Mouse (Mus musculus): ENCODE measurements around the gene Mrps15. TPM values are rescaled to one million over a fixed set of nuclear protein-coding genes. Genes with fewer than 3 reads are reported as not detected.
A peak's percentile ranks its signal among the peaks of the same experiment; 100 is the strongest.
"Not testable (repeated sequence)": the region's sequence is repeated elsewhere in the genome, so short reads cannot be mapped to it uniquely, and the experiment has no call there.

Mrps15 gene
- polyA plus RNA-seq, 1 experiment from 2014 or later, result 151 TPM

DNA sequence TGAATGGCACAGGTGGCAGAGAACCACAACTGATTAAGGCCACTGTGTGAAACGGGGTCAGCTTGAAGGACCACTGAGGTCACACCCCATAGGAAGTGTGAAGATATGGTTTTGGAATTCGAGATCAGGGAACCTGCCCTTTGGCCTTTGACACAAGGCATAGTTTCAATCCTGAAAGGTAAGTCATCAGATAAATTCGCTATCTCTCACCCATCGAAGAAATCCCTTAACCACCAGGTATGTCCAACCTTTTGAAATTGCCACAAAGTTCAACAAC is 44.1 kb downstream of the Mrps15 start:
- ATAC-seq, result no peak
- 67% methylated on average over 4 of the region's 4 CpGs for WGBS
- no peak overlapping the region for H3K4me3 ChIP-seq (ENCODE audit: low read length)
- H3K27me3 ChIP-seq (replicated peaks; ENCODE audit: control insufficient read depth, insufficient read depth, low read length), result no peaks in the 10 kb centered on the region
- no peak overlapping the region for H3K27ac ChIP-seq (ENCODE audit: low read length)
- no peaks in the 10 kb centered on the region for H3K9me3 ChIP-seq (ENCODE audit: control insufficient read depth, low read length)
- peaks cover 4% of the 10 kb centered on the region for H3K4me1 ChIP-seq (ENCODE audit: control insufficient read depth, insufficient read depth, low read length)
- H3K4me2 ChIP-seq (ENCODE audit: low read depth, low read length), result no peak overlapping the region
- no peaks in the 10 kb centered on the region for H3K36me3 ChIP-seq (ENCODE audit: control insufficient read depth, insufficient read depth, low read length)
- no peak overlapping the region for H3K9ac ChIP-seq (ENCODE audit: low read depth, low read length)

- H3K27ac ChIP-seq (ENCODE audit: low read length), result no peak overlapping the region
- no peaks in the 10 kb centered on the region for H3K9me3 ChIP-seq (ENCODE audit: control insufficient read depth, low read length)
- H3K9ac ChIP-seq (ENCODE audit: low read depth, low read length), result no peak overlapping the region
- no peak for ATAC-seq
- H3K4me3 ChIP-seq (ENCODE audit: low read length), result no peak overlapping the region
- no peak overlapping the region for H3K4me2 ChIP-seq (ENCODE audit: low read depth, low read length)
- 78% methylated on average over 8 of the region's 8 CpGs for WGBS
- H3K27me3 ChIP-seq (replicated peaks; ENCODE audit: control insufficient read depth, insufficient read depth, low read length), result no peaks in the 10 kb centered on the region
- H3K4me1 ChIP-seq (ENCODE audit: control insufficient read depth, insufficient read depth, low read length), result peaks cover 4% of the 10 kb centered on the region; the same call in 1 of the 2 replicates
- H3K36me3 ChIP-seq (ENCODE audit: control insufficient read depth, insufficient read depth, low read length), result no peaks in the 10 kb centered on the region
These were observed 45.1 kb downstream of the Mrps15 start for GRCm38 (mm10) chr4:126091873-126092272.

DNA sequence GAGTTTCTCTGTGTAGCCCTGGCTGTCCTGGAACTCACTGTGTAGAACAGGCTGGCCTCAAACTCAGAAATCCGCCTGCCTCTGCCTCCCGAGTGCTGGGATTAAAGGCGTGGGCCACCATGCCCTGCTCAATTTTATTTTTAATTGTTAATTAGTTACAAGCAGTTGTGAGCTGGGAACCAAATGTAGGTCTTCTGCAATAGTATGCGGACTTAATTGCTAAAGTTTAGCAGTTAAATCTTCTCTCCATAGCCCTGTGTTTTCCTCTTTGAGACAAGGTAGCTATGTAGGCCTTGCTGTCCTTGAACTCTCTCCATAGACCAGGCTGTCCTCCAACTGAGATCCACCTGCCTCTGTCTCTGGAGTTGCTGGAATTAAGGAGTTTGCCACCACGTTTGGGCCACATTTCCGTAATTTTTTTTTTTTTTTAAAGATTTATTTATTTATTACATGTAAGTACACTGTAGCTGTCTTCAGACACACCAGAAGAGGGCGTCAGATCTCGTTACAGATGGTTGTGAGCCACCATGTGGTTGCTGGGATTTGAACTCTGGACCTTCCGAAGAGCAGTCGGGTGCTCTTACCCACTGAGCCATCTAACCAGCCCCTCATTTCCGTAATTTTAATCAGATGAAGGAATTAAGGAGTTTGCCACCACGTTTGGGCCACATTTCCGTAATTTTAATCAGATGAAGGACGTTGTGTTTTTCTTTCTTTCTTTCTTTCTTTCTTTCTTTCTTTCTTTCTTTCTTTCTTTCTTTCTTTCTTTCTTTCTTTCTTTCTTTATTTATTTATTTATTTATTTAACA is 49.1 kb downstream of the Mrps15 start:
- 0 out of 2 replicates have a peak, but pooled peaks have one; percentile 18 for ATAC-seq
- H3K9me3 ChIP-seq (ENCODE audit: control insufficient read depth, low read length); H3K27ac ChIP-seq (ENCODE audit: low read length); H3K36me3 ChIP-seq (ENCODE audit: control insufficient read depth, insufficient read depth, low read length); H3K4me3 ChIP-seq (ENCODE audit: low read length); H3K4me1 ChIP-seq (ENCODE audit: control insufficient read depth, insufficient read depth, low read length); H3K9ac ChIP-seq (ENCODE audit: low read depth, low read length); H3K27me3 ChIP-seq (replicated peaks; ENCODE audit: control insufficient read depth, insufficient read depth, low read length): not testable (repeated sequence)
- peak overlapping the region; percentile 63; the same call in 1 of the 2 replicates for H3K4me2 ChIP-seq (ENCODE audit: low read depth, low read length)
- WGBS, result 59% methylated on average over 14 of the region's 14 CpGs

DNA sequence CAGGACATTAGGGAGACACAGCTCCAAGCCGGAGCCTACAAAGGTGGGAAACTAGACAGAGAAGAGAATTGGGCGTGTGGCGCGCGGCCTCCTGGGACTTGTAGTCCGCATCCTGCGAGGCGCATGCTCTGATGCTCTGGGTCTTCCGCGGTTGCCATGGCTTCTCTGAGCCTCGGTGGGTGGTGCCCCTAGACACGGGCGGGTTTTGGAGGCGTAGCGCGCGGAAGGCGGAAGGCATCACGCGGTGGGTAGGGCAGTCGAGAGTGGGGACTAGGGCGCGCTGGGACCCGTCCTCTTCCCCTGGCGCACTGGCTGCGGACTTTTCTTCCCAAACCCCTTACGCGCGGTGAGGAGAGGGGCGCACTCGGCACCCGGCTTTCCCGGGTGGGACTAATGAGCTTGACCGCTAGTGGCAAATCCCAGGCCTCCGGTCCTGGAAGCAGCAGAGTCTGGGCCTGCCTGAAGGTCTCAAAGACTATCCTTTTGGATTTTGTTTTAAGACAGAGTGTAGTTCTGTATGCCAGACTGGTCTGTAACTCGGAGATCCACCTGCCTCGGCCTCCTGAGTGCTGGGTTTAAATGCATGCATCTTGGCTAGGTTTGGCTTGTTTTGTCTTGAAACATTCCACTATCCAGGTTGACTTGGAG is 49.9 kb downstream of the Mrps15 start, which contains the start of gene Lsm10:
Gene Lsm10 (plus strand): TSS at position 160 of the 648 bp plus-strand sequence.
- peak within 1 kb of the TSS; percentile 76 for H3K9ac ChIP-seq (ENCODE audit: low read depth, low read length)
- WGBS, result 2% methylated on average over 37 of the region's 37 CpGs
- H3K36me3 ChIP-seq (ENCODE audit: control insufficient read depth, insufficient read depth, low read length), result no peaks in the 10 kb centered on the region; the same call in 1 of the 2 replicates
- peak; percentile 99 for ATAC-seq
- H3K4me2 ChIP-seq (ENCODE audit: low read depth, low read length), result peak within 1 kb of the TSS; percentile 63
- peak within 1 kb of the TSS; percentile 55; the same call in 1 of the 2 replicates for H3K27ac ChIP-seq (ENCODE audit: low read length)
- no peaks in the 10 kb centered on the region for H3K9me3 ChIP-seq (ENCODE audit: control insufficient read depth, low read length)
- H3K4me3 ChIP-seq (ENCODE audit: low read length), result peak within 1 kb of the TSS; percentile 71
- H3K4me1 ChIP-seq (ENCODE audit: control insufficient read depth, insufficient read depth, low read length), result 0 out of 2 replicates have a peak, but pooled peaks cover 3% of the 10 kb centered on the region
- no peaks in the 10 kb centered on the region for H3K27me3 ChIP-seq (replicated peaks; ENCODE audit: control insufficient read depth, insufficient read depth, low read length)

- H3K9me3 ChIP-seq (ENCODE audit: control insufficient read depth, low read length), result no peaks in the 10 kb centered on the region
- ATAC-seq, result no peak
- no peak overlapping the region for H3K27ac ChIP-seq (ENCODE audit: low read length)
- no peak overlapping the region for H3K4me2 ChIP-seq (ENCODE audit: low read depth, low read length)
- H3K4me3 ChIP-seq (ENCODE audit: low read length), result no peak overlapping the region
- H3K36me3 ChIP-seq (ENCODE audit: control insufficient read depth, insufficient read depth, low read length), result no peaks in the 10 kb centered on the region; the same call in 1 of the 2 replicates
- WGBS, result 92% methylated on average over 20 of the region's 20 CpGs
- H3K9ac ChIP-seq (ENCODE audit: low read depth, low read length), result no peak overlapping the region
- peaks cover 12% of the 10 kb centered on the region for H3K4me1 ChIP-seq (ENCODE audit: control insufficient read depth, insufficient read depth, low read length)
- H3K27me3 ChIP-seq (replicated peaks; ENCODE audit: control insufficient read depth, insufficient read depth, low read length), result no peaks in the 10 kb centered on the region
These were observed 51.1 kb downstream of the Mrps15 start for GRCm38 (mm10) chr4:126097711-126098253.

DNA sequence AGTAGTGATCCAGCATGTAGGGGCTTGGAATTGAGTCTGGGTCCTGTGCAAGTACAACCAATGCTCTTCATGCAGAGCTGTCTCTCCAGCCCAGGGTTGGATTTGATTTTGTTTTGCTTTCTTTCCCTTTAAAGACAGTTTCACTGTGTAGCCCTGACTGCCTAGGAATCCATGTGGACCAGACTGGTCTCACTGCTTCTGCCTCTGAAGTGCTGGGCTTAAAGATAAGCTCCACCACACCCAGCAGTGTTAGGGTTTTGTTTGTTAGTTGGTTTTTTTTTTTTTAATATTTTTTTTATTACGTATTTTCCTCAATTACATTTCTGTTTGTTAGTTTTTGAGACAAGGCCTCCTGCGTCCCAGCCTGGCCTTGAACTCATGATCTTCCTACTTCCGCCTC is 52.6 kb downstream of the Mrps15 start:
- H3K27ac ChIP-seq (ENCODE audit: low read length), result no peak overlapping the region

DNA sequence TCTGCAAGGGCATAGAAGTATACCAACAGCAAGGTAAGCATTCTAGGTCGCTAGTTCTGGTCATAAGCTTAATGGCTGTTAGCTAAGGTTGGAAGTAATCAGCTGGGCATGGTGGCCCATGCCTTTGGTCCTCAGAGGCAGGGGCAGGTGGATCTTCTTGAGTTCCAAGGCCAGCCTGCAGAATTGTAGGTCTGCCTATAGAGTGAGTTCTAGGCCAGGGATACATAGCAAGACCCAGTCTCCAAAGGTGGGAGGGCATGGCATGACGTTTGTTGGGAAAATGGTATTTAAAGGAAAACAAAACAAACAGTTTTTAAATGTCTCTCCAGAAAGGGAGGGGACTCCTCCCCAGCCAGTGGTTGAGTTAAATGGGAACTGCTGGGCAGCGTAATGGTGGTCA is 54.0 kb downstream of the Mrps15 start:
- no peak for ATAC-seq

More for the DNA sequence above, 52.6 kb downstream of the Mrps15 start:
- ATAC-seq, result no peak
- Histone ChIP-seq H3K4me2 (ENCODE audit: low read depth, low read length) (no peak overlapping the region), H3K4me3 (ENCODE audit: low read length) (no peak overlapping the region), H3K36me3 (ENCODE audit: control insufficient read depth, insufficient read depth, low read length) (no peaks in the 10 kb centered on the region; the same call in 1 of the 2 replicates), H3K9me3 (ENCODE audit: control insufficient read depth, low read length) (no peaks in the 10 kb centered on the region), H3K9ac (ENCODE audit: low read depth, low read length) (no peak overlapping the region), H3K27me3 (replicated peaks; ENCODE audit: control insufficient read depth, insufficient read depth, low read length) (no peaks in the 10 kb centered on the region), H3K4me1 (ENCODE audit: control insufficient read depth, insufficient read depth, low read length) (peaks cover 13% of the 10 kb centered on the region)
- 93% methylated on average over 3 of the region's 3 CpGs for WGBS

GRCm38 (mm10) chr4:126102061-126102841 is 55.5 kb downstream of the Mrps15 start:
- Histone ChIP-seq H3K9ac (ENCODE audit: low read depth, low read length) (no peak overlapping the region), H3K27ac (ENCODE audit: low read length) (peak overlapping the region; percentile 83), H3K4me3 (ENCODE audit: low read length) (peak overlapping the region; percentile 85; the same call in 1 of the 2 replicates), H3K4me1 (ENCODE audit: control insufficient read depth, insufficient read depth, low read length) (peaks cover 25% of the 10 kb centered on the region), H3K27me3 (replicated peaks; ENCODE audit: control insufficient read depth, insufficient read depth, low read length) (no peaks in the 10 kb centered on the region), H3K4me2 (ENCODE audit: low read depth, low read length) (no peak overlapping the region; the same call in 1 of the 2 replicates), H3K9me3 (ENCODE audit: control insufficient read depth, low read length) (no peaks in the 10 kb centered on the region), H3K36me3 (ENCODE audit: control insufficient read depth, insufficient read depth, low read length) (no peaks in the 10 kb centered on the region; the same call in 1 of the 2 replicates)
- WGBS, result 45% methylated on average over 7 of the region's 7 CpGs
- no peak for ATAC-seq

More for the DNA sequence above, 54.0 kb downstream of the Mrps15 start:
- no peaks in the 10 kb centered on the region; the same call in 1 of the 2 replicates for H3K36me3 ChIP-seq (ENCODE audit: control insufficient read depth, insufficient read depth, low read length)
- no peak overlapping the region for H3K4me3 ChIP-seq (ENCODE audit: low read length)
- no peak overlapping the region for H3K9ac ChIP-seq (ENCODE audit: low read depth, low read length)
- no peak overlapping the region for H3K27ac ChIP-seq (ENCODE audit: low read length)
- no peaks in the 10 kb centered on the region for H3K9me3 ChIP-seq (ENCODE audit: control insufficient read depth, low read length)
- no peaks in the 10 kb centered on the region for H3K27me3 ChIP-seq (replicated peaks; ENCODE audit: control insufficient read depth, insufficient read depth, low read length)
- peaks cover 25% of the 10 kb centered on the region for H3K4me1 ChIP-seq (ENCODE audit: control insufficient read depth, insufficient read depth, low read length)
- H3K4me2 ChIP-seq (ENCODE audit: low read depth, low read length), result no peak overlapping the region
- WGBS, result 83% methylated on average over 3 of the region's 3 CpGs

All from intestine, embryonic 16.5 days (tissue).